Mouse (Mus musculus): ENCODE data around the gene Agtr1a. TPM values are rescaled to one million over a fixed set of nuclear protein-coding genes. Genes with fewer than 3 reads are reported as not detected.

Gene Agtr1a
- polyA plus RNA-seq, 1 experiment = 0.56 TPM

DNA sequence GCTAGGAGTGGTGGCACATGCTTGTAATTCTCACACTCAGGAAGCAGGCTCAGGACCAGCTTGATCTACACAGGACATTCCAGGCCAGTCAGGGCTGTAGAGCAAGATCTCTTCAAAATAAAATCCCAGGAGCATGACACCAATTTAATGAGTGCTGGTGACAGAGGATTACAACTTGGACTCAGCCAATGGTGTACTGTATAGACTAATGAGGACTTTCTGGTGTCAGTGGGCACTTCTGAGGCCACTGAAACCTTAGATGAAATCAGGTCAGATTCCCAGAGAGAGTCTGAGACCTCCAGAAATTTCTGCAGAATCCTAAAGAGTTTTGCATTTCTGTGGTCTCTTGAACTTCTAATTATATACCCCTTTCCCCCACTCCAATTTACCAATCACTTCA lies 57.9 kb downstream of the Agtr1a start:
- Histone ChIP-seq H3K4me1 (ENCODE audit: control insufficient read depth, insufficient read depth, low read length) (no peaks in the 10 kb centered on the region), H3K27ac (ENCODE audit: insufficient read depth, low read length) (no peak overlapping the region), H3K4me3 (ENCODE audit: insufficient read depth, low read length) (no peak overlapping the region)
- no peak for TF ChIP-seq CTCF (IDR thresholded peaks at IDR 0.05; ENCODE audit: extremely low read depth, insufficient read depth, low read length)
- no peak for TF ChIP-seq POLR2A (IDR thresholded peaks at IDR 0.05; ENCODE audit: extremely low read depth, insufficient read depth, low read length)

DNA sequence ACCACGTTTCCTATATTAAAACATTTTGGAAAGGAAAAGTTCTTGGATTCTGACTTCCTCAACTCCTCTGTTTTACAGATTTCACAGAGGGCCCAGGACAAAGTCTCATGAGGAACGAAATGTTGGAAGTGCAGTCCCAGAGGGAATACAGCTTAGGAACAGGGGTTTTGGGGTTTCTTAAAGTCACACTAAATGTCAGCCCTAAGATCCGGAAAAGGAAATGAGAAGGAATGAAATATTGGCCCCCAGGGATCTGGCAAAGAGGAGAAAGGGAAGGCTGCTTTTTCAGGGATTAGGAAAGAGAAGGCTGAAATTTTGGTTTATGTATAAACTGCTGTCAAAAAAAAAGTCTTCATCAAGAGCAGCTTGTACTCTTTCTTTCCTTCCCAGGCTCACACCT lies 60.2 kb downstream of the Agtr1a start:
- TF ChIP-seq CTCF (IDR thresholded peaks at IDR 0.05; ENCODE audit: extremely low read depth, insufficient read depth, low read length) (no peak), POLR2A (IDR thresholded peaks at IDR 0.05; ENCODE audit: extremely low read depth, insufficient read depth, low read length) (no peak)
- H3K4me3 ChIP-seq (ENCODE audit: insufficient read depth, low read length) = no peak overlapping the region
- H3K27ac ChIP-seq (ENCODE audit: insufficient read depth, low read length) = no peak overlapping the region
- H3K4me1 ChIP-seq (ENCODE audit: control insufficient read depth, insufficient read depth, low read length) = no peaks in the 10 kb centered on the region

DNA sequence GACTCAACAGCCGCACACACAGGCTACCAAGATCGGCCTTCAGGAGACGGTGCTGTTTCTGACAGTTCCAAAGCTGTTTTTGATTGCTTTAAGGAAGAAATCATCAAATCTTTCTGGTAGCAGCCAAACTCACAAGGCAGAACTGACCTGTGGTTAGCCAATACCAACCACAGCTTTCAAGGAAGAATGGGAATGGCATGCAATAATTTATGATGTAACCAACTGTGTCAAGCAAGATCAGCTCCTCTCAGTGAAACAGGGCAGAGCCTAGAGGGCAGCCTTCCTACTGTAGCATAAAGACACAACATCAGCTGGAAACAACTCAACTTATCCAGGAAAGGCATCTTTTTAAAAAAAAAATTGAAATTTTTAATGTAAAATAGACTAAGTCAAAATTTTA lies 62.6 kb downstream of the Agtr1a start:
- Histone ChIP-seq H3K4me1 (ENCODE audit: control insufficient read depth, insufficient read depth, low read length) (no peaks in the 10 kb centered on the region), H3K27ac (ENCODE audit: insufficient read depth, low read length) (no peak overlapping the region), H3K4me3 (ENCODE audit: insufficient read depth, low read length) (no peak overlapping the region)
- TF ChIP-seq POLR2A (IDR thresholded peaks at IDR 0.05; ENCODE audit: extremely low read depth, insufficient read depth, low read length) = no peak
- TF ChIP-seq CTCF (IDR thresholded peaks at IDR 0.05; ENCODE audit: extremely low read depth, insufficient read depth, low read length) = no peak

DNA sequence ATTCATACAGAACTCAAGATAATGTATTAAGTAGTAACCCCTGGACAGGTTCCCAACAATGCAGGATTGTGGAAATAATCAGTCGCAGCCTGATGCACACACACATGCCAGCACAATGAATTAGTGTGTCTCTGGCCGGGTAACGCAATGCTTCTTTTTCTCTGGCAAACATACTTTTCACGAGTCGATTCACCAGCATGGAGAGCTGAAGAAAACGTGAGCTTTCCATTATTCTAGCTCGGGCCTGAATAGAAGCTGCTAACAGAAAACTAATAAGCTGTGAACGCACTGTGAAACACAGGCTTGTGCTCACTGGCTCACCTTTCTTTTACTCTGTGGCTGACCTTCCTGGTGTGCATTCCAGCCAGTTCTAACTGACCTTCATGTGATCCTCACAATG lies 64.4 kb downstream of the Agtr1a start:
- H3K27ac ChIP-seq (ENCODE audit: insufficient read depth, low read length) = no peak overlapping the region
- no peak for TF ChIP-seq CTCF (IDR thresholded peaks at IDR 0.05; ENCODE audit: extremely low read depth, insufficient read depth, low read length)
- TF ChIP-seq POLR2A (IDR thresholded peaks at IDR 0.05; ENCODE audit: extremely low read depth, insufficient read depth, low read length) = no peak
- H3K4me3 ChIP-seq (ENCODE audit: insufficient read depth, low read length) = no peak overlapping the region
- H3K4me1 ChIP-seq (ENCODE audit: control insufficient read depth, insufficient read depth, low read length) = no peaks in the 10 kb centered on the region

DNA sequence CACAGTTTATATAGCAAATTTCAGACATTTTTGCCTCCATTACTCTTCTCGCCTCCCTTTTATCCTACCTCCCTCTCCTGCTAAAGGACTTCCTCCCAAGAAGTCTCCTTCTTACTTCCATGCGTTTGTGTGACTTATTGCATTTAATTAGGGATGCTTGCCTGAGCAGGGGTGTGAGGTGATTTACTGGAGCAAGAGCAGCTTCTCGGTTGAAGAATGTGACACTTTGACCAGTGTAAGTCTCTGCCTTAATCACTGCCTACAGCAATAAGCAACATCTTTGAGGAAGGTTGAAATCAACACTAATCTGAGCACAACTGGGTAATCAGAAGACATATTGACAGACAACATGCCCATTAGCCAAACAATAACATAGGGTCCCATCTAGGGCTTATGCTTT lies 67.6 kb downstream of the Agtr1a start:
- Histone ChIP-seq H3K4me3 (ENCODE audit: insufficient read depth, low read length) (no peak overlapping the region), H3K27ac (ENCODE audit: insufficient read depth, low read length) (no peak overlapping the region), H3K4me1 (ENCODE audit: control insufficient read depth, insufficient read depth, low read length) (no peaks in the 10 kb centered on the region)
- no peak for TF ChIP-seq CTCF (IDR thresholded peaks at IDR 0.05; ENCODE audit: extremely low read depth, insufficient read depth, low read length)
- no peak for TF ChIP-seq POLR2A (IDR thresholded peaks at IDR 0.05; ENCODE audit: extremely low read depth, insufficient read depth, low read length)

DNA sequence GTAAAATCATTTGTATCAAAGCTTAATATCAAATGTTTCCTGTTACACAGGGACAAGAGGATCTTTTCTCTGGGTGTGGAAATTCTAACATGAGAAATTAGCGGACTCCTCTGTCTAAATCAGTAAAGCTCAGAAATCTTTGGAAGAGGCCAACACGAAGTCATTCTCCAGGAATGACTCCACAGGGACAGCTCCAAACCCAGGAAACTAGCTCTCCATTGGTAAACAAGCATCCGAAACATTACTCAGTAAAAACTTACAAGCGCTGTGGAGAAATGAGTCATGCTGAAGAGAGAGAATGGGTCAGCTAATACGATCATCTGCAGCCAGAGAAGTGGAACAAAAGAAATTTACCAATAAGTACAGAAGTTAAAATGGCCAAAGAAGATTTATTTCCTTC lies 82.4 kb downstream of the Agtr1a start:
- Histone ChIP-seq H3K27ac (ENCODE audit: insufficient read depth, low read length) (no peak overlapping the region), H3K4me1 (ENCODE audit: control insufficient read depth, insufficient read depth, low read length) (no peaks in the 10 kb centered on the region), H3K4me3 (ENCODE audit: insufficient read depth, low read length) (no peak overlapping the region)
- TF ChIP-seq CTCF (IDR thresholded peaks at IDR 0.05; ENCODE audit: extremely low read depth, insufficient read depth, low read length) (no peak), POLR2A (IDR thresholded peaks at IDR 0.05; ENCODE audit: extremely low read depth, insufficient read depth, low read length) (no peak)

DNA sequence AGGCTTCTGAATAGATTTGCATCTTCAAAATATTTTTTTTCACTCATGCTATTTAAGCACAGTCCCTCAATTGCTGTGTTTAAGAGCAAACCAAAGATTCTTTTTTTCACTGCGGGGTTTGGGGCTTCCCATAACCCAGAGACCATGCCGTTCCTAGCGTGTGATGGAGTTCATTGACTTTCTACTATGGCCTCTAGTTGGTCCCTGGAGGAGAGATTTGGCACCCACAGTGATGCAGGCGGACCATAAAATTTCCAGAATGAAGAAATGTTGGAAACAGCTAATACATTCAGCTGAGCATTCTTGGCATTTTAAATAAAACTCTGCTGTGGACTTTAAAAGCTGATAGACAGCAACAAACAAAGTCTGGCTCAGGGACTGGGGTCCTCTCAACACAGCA lies 90.8 kb downstream of the Agtr1a start:
- TF ChIP-seq POLR2A (IDR thresholded peaks at IDR 0.05; ENCODE audit: extremely low read depth, insufficient read depth, low read length) = no peak
- TF ChIP-seq CTCF (IDR thresholded peaks at IDR 0.05; ENCODE audit: extremely low read depth, insufficient read depth, low read length) = no peak
- no peak overlapping the region for H3K4me3 ChIP-seq (ENCODE audit: insufficient read depth, low read length)
- H3K27ac ChIP-seq (ENCODE audit: insufficient read depth, low read length) = no peak overlapping the region
- no peaks in the 10 kb centered on the region for H3K4me1 ChIP-seq (ENCODE audit: control insufficient read depth, insufficient read depth, low read length)

DNA sequence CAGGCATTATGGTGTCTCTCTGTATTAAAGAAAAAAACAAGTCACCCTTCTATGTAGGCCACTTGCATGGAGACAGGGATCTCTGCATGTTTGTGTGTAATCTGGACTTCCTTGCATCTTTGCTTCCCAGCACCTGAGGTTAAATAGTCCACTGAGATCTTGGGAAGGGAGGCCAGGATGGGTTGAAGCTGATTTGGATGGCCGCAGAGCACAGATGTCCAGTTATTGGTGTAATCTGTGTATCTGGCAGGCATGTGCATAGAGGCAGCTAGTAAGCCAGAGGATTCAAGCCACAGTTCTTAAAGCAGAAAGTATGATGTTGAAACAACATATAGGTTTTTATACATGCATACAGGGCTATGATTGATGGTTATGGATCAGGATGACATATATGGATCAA lies 91.2 kb downstream of the Agtr1a start:
- TF ChIP-seq POLR2A (IDR thresholded peaks at IDR 0.05; ENCODE audit: extremely low read depth, insufficient read depth, low read length) = no peak
- no peaks in the 10 kb centered on the region for H3K4me1 ChIP-seq (ENCODE audit: control insufficient read depth, insufficient read depth, low read length)
- no peak overlapping the region for H3K27ac ChIP-seq (ENCODE audit: insufficient read depth, low read length)

More for the DNA sequence above, 91.2 kb downstream of the Agtr1a start:
- no peak overlapping the region for H3K4me3 ChIP-seq (ENCODE audit: insufficient read depth, low read length)

Other genes starting within 250 kb of the Agtr1a start
- gene Mboat1, start 200.0 kb upstream of the Agtr1a start, polyA plus RNA-seq (2012; rRNA removed) = 2.8 and 3.2 TPM in 2 replicates
- 163 and 166 TPM in 2 replicates for gene Uqcrfs1, start 208.9 kb downstream of the Agtr1a start, polyA plus RNA-seq (2012; rRNA removed)